Mouse (Mus musculus): ENCODE results near the gene Trio. TPM values are rescaled to one million over a fixed set of nuclear protein-coding genes. Genes with fewer than 3 reads are reported as not detected.
"Not testable (repeated sequence)": the region's sequence is repeated elsewhere in the genome, so short reads cannot be mapped to it uniquely, and the experiment has no call there.

Gene Trio
- polyA plus RNA-seq, 1 experiment from 2014 or later: 31.2 TPM

GRCm38 (mm10) chr15:27731818-27732217 lies 293.8 kb downstream of the Trio start:
- no peak overlapping the region for H3K4me2 ChIP-seq (ENCODE audit: low read depth)
- H3K4me1 ChIP-seq (ENCODE audit: control insufficient read depth, insufficient read depth, low read length): no peaks in the 10 kb centered on the region
- H3K36me3 ChIP-seq (ENCODE audit: control insufficient read depth, insufficient read depth, low read length): peaks cover 21% of the 10 kb centered on the region
- H3K4me3 ChIP-seq (ENCODE audit: low read depth, low read length): no peak overlapping the region
- WGBS: 95% methylated on average over 4 of the region's 4 CpGs
- no peaks in the 10 kb centered on the region for H3K9me3 ChIP-seq (ENCODE audit: control insufficient read depth, low read length)
- DNase-seq (ENCODE audit: low spot score) (no peak), ATAC-seq (ENCODE audit: insufficient read depth, low FRiP score, low TSS enrichment) (no peak)
- H3K27me3 ChIP-seq (ENCODE audit: control insufficient read depth, insufficient read depth, low read length): no peaks in the 10 kb centered on the region
- no peak overlapping the region for H3K9ac ChIP-seq (ENCODE audit: low read length)
- H3K27ac ChIP-seq (ENCODE audit: low read depth, low read length): no peak overlapping the region

GRCm38 (mm10) chr15:27726228-27726627 lies 299.4 kb downstream of the Trio start:
- no peak for ATAC-seq (ENCODE audit: insufficient read depth, low FRiP score, low TSS enrichment)
- no peak overlapping the region for H3K27ac ChIP-seq (ENCODE audit: low read depth, low read length)
- WGBS: 86% methylated on average over 6 of the region's 6 CpGs
- H3K9ac ChIP-seq (ENCODE audit: low read length): no peak overlapping the region
- H3K4me3 ChIP-seq (ENCODE audit: low read depth, low read length): no peak overlapping the region
- no peaks in the 10 kb centered on the region for H3K36me3 ChIP-seq (ENCODE audit: control insufficient read depth, insufficient read depth, low read length)
- no peak overlapping the region for H3K4me2 ChIP-seq (ENCODE audit: low read depth)
- no peaks in the 10 kb centered on the region for H3K4me1 ChIP-seq (ENCODE audit: control insufficient read depth, insufficient read depth, low read length)
- no peaks in the 10 kb centered on the region for H3K9me3 ChIP-seq (ENCODE audit: control insufficient read depth, low read length)
- DNase-seq (ENCODE audit: low spot score): no peak
- H3K27me3 ChIP-seq (ENCODE audit: control insufficient read depth, insufficient read depth, low read length): no peaks in the 10 kb centered on the region

GRCm38 (mm10) chr15:27724796-27725680 lies 300.6 kb downstream of the Trio start:
- Histone ChIP-seq H3K4me2 (ENCODE audit: low read depth) (no peak overlapping the region), H3K4me1 (ENCODE audit: control insufficient read depth, insufficient read depth, low read length) (no peaks in the 10 kb centered on the region), H3K9ac (ENCODE audit: low read length) (no peak overlapping the region), H3K27me3 (ENCODE audit: control insufficient read depth, insufficient read depth, low read length) (no peaks in the 10 kb centered on the region), H3K4me3 (ENCODE audit: low read depth, low read length) (no peak overlapping the region), H3K27ac (ENCODE audit: low read depth, low read length) (peak overlapping the region; percentile 20; the same call in 1 of the 2 replicates), H3K36me3 (ENCODE audit: control insufficient read depth, insufficient read depth, low read length) (no peaks in the 10 kb centered on the region), H3K9me3 (ENCODE audit: control insufficient read depth, low read length) (no peaks in the 10 kb centered on the region)
- 77% methylated on average over 9 of the region's 9 CpGs for WGBS
- DNase-seq (ENCODE audit: low spot score): no peak
- no peak for ATAC-seq (ENCODE audit: insufficient read depth, low FRiP score, low TSS enrichment)

GRCm38 (mm10) chr15:27724298-27724697 lies 301.4 kb downstream of the Trio start:
- no peak for ATAC-seq (ENCODE audit: insufficient read depth, low FRiP score, low TSS enrichment)
- no peak overlapping the region for H3K27ac ChIP-seq (ENCODE audit: low read depth, low read length)
- H3K9ac ChIP-seq (ENCODE audit: low read length): no peak overlapping the region
- H3K9me3 ChIP-seq (ENCODE audit: control insufficient read depth, low read length): no peaks in the 10 kb centered on the region
- no peaks in the 10 kb centered on the region for H3K36me3 ChIP-seq (ENCODE audit: control insufficient read depth, insufficient read depth, low read length)
- no peaks in the 10 kb centered on the region for H3K27me3 ChIP-seq (ENCODE audit: control insufficient read depth, insufficient read depth, low read length)
- no peak overlapping the region for H3K4me3 ChIP-seq (ENCODE audit: low read depth, low read length)
- no peaks in the 10 kb centered on the region for H3K4me1 ChIP-seq (ENCODE audit: control insufficient read depth, insufficient read depth, low read length)
- DNase-seq (ENCODE audit: low spot score): no peak
- WGBS: 76% methylated on average over 6 of the region's 6 CpGs
- no peak overlapping the region for H3K4me2 ChIP-seq (ENCODE audit: low read depth)

GRCm38 (mm10) chr15:27723746-27724145 lies 301.9 kb downstream of the Trio start:
- Histone ChIP-seq H3K4me3 (ENCODE audit: low read depth, low read length) (no peak overlapping the region), H3K36me3 (ENCODE audit: control insufficient read depth, insufficient read depth, low read length) (no peaks in the 10 kb centered on the region), H3K27me3 (ENCODE audit: control insufficient read depth, insufficient read depth, low read length) (no peaks in the 10 kb centered on the region), H3K9me3 (ENCODE audit: control insufficient read depth, low read length) (no peaks in the 10 kb centered on the region), H3K27ac (ENCODE audit: low read depth, low read length) (no peak overlapping the region), H3K4me1 (ENCODE audit: control insufficient read depth, insufficient read depth, low read length) (no peaks in the 10 kb centered on the region), H3K4me2 (ENCODE audit: low read depth) (no peak overlapping the region), H3K9ac (ENCODE audit: low read length) (no peak overlapping the region)
- ATAC-seq (ENCODE audit: insufficient read depth, low FRiP score, low TSS enrichment) (no peak), DNase-seq (ENCODE audit: low spot score) (no peak)
- 62% methylated on average over 6 of the region's 6 CpGs for WGBS

GRCm38 (mm10) chr15:27720297-27720696 lies 305.4 kb downstream of the Trio start:
- H3K4me1 ChIP-seq (ENCODE audit: control insufficient read depth, insufficient read depth, low read length); H3K4me3 ChIP-seq (ENCODE audit: low read depth, low read length); H3K4me2 ChIP-seq (ENCODE audit: low read depth); ATAC-seq (ENCODE audit: insufficient read depth, low FRiP score, low TSS enrichment); H3K27me3 ChIP-seq (ENCODE audit: control insufficient read depth, insufficient read depth, low read length); H3K36me3 ChIP-seq (ENCODE audit: control insufficient read depth, insufficient read depth, low read length); H3K9ac ChIP-seq (ENCODE audit: low read length); H3K9me3 ChIP-seq (ENCODE audit: control insufficient read depth, low read length); H3K27ac ChIP-seq (ENCODE audit: low read depth, low read length); DNase-seq (ENCODE audit: low spot score): not testable (repeated sequence)
- 88% methylated on average over 8 of the region's 8 CpGs for WGBS

GRCm38 (mm10) chr15:27718668-27719067 lies 307.0 kb downstream of the Trio start:
- no peaks in the 10 kb centered on the region for H3K27me3 ChIP-seq (ENCODE audit: control insufficient read depth, insufficient read depth, low read length)
- WGBS: 82% methylated on average over 7 of the region's 7 CpGs
- H3K9ac ChIP-seq (ENCODE audit: low read length): no peak overlapping the region
- no peaks in the 10 kb centered on the region for H3K36me3 ChIP-seq (ENCODE audit: control insufficient read depth, insufficient read depth, low read length)
- H3K9me3 ChIP-seq (ENCODE audit: control insufficient read depth, low read length): no peaks in the 10 kb centered on the region
- H3K4me3 ChIP-seq (ENCODE audit: low read depth, low read length): no peak overlapping the region
- H3K27ac ChIP-seq (ENCODE audit: low read depth, low read length): no peak overlapping the region
- ATAC-seq (ENCODE audit: insufficient read depth, low FRiP score, low TSS enrichment) (no peak), DNase-seq (ENCODE audit: low spot score) (no peak)
- H3K4me1 ChIP-seq (ENCODE audit: control insufficient read depth, insufficient read depth, low read length): no peaks in the 10 kb centered on the region
- no peak overlapping the region for H3K4me2 ChIP-seq (ENCODE audit: low read depth)

GRCm38 (mm10) chr15:27715331-27715730 lies 310.3 kb downstream of the Trio start:
- Histone ChIP-seq H3K27me3 (ENCODE audit: control insufficient read depth, insufficient read depth, low read length) (no peaks in the 10 kb centered on the region), H3K9me3 (ENCODE audit: control insufficient read depth, low read length) (no peaks in the 10 kb centered on the region), H3K27ac (ENCODE audit: low read depth, low read length) (no peak overlapping the region), H3K4me2 (ENCODE audit: low read depth) (no peak overlapping the region), H3K4me3 (ENCODE audit: low read depth, low read length) (no peak overlapping the region), H3K4me1 (ENCODE audit: control insufficient read depth, insufficient read depth, low read length) (no peaks in the 10 kb centered on the region), H3K9ac (ENCODE audit: low read length) (no peak overlapping the region), H3K36me3 (ENCODE audit: control insufficient read depth, insufficient read depth, low read length) (no peaks in the 10 kb centered on the region)
- WGBS: 34% methylated on average over 3 of the region's 3 CpGs
- ATAC-seq (ENCODE audit: insufficient read depth, low FRiP score, low TSS enrichment): no peak
- no peak for DNase-seq (ENCODE audit: low spot score)

GRCm38 (mm10) chr15:27710698-27711097 lies 314.9 kb downstream of the Trio start:
- DNase-seq (ENCODE audit: low spot score) (no peak), ATAC-seq (ENCODE audit: insufficient read depth, low FRiP score, low TSS enrichment) (no peak)
- Histone ChIP-seq H3K4me3 (ENCODE audit: low read depth, low read length) (no peak overlapping the region), H3K4me2 (ENCODE audit: low read depth) (no peak overlapping the region), H3K27me3 (ENCODE audit: control insufficient read depth, insufficient read depth, low read length) (no peaks in the 10 kb centered on the region), H3K36me3 (ENCODE audit: control insufficient read depth, insufficient read depth, low read length) (no peaks in the 10 kb centered on the region), H3K4me1 (ENCODE audit: control insufficient read depth, insufficient read depth, low read length) (no peaks in the 10 kb centered on the region), H3K9ac (ENCODE audit: low read length) (no peak overlapping the region), H3K27ac (ENCODE audit: low read depth, low read length) (no peak overlapping the region), H3K9me3 (ENCODE audit: control insufficient read depth, low read length) (no peaks in the 10 kb centered on the region)
- 92% methylated on average over 9 of the region's 9 CpGs for WGBS
